Mouse (Mus musculus) liver, adult 2 months (tissue): ENCODE measurements around the gene Pink1. TPM values are rescaled to one million over a fixed set of nuclear protein-coding genes. Genes with fewer than 3 reads are reported as not detected.
A peak's percentile ranks its signal among the peaks of the same experiment; 100 is the strongest.

Experiments used
- DNase-seq: peaks from one replicate; pipeline ENCODE4 v3.0.0-alpha.2; 2011; ENCODE audit warnings: low read depth, low spot score; ENCODE audit errors: extremely low read depth
- H3K27ac ChIP-seq: fragments of 200-500 bp; replicated peaks from 2 replicates; pipeline ENCODE4 v1.5.1; 2012; ENCODE audit warnings: low read depth, mild to moderate bottlenecking, control low read depth, inconsistent platforms, low read length; ENCODE audit not compliant: insufficient read depth
- H3K27me3 ChIP-seq: fragments of 200-500 bp; 2 replicates; pipeline ENCODE4 v1.6.1; 2012; ENCODE audit warnings: mild to moderate bottlenecking, moderate library complexity, low read length, inconsistent platforms; ENCODE audit not compliant: control insufficient read depth, insufficient read depth
- H3K36me3 ChIP-seq: fragments of 200-500 bp; 2 replicates; pipeline ENCODE4 v1.6.1; 2012; ENCODE audit warnings: low read length, inconsistent platforms; ENCODE audit not compliant: control insufficient read depth, insufficient read depth
- H3K4me1 ChIP-seq: fragments of 200-500 bp; 2 replicates; pipeline ENCODE4 v1.6.1; 2011; ENCODE audit warnings: low read length; ENCODE audit not compliant: control insufficient read depth, insufficient read depth
- H3K4me3 ChIP-seq: fragments of 200-500 bp; 2 replicates; pipeline ENCODE4 v1.5.1; 2011; ENCODE audit warnings: low read depth, mild to moderate bottlenecking, control low read depth, low read length, moderate library complexity; ENCODE audit not compliant: insufficient read depth
- H3K79me2 ChIP-seq: fragments of 200-500 bp; 2 replicates; pipeline ENCODE4 v1.6.1; 2012; ENCODE audit warnings: inconsistent platforms, mild to moderate bottlenecking, low read length, moderate library complexity; ENCODE audit not compliant: control insufficient read depth, insufficient read depth
- H3K9ac ChIP-seq: fragments of 200-500 bp; 2 replicates; pipeline ENCODE4 v1.6.1; 2012; ENCODE audit warnings: low read depth, mild to moderate bottlenecking, control low read depth, inconsistent platforms, low read length
- CTCF ChIP-seq: fragments of 200-500 bp; IDR thresholded peaks from 2 replicates; pipeline ENCODE4 v1.5.1; 2011; ENCODE audit warnings: low read depth, low read length, control low read depth
- POLR2A ChIP-seq: fragments of 200-500 bp; IDR thresholded peaks from 2 replicates; pipeline ENCODE4 v1.6.1; 2011; ENCODE audit warnings: low read length, control low read depth; ENCODE audit not compliant: insufficient read depth; ENCODE audit errors: extremely low read depth
- WGBS: fragments of 180-500 bp; shearing (Covaris S2); methylation state at CpG from one replicate; pipeline ENCODE4 v1.1.7; 2018; 5-methylcytosine and 5-hydroxymethylcytosine counted together
- polyA plus RNA-seq: library from polyadenylated mRNA; depleted of rRNA; stranded (reverse); fragments of >200 nt; gene quantifications from 2 replicates; pipeline ENCODE4 v1.2.3, GENCODE M21; 2012
- total RNA-seq: library from RNA; depleted of rRNA; stranded (reverse); fragments of >200 nt; gene quantifications from 2 replicates; pipeline ENCODE4 v1.2.3, GENCODE M21; 2014

The Pink1 gene
- total and polyA plus RNA-seq, 2 experiments, result 134 to 192 TPM

GRCm38 (mm10) chr4:138347280-138347679, 21.2 kb upstream of the Pink1 start:
- Histone ChIP-seq H3K27me3 (no peaks in the 10 kb centered on the region), H3K9ac (no peak overlapping the region), H3K4me1 (peaks cover 30% of the 10 kb centered on the region), H3K27ac (peak overlapping the region; percentile 86), H3K79me2 (no peaks in the 10 kb centered on the region), H3K36me3 (peaks cover 5% of the 10 kb centered on the region; the same call in 1 of the 2 replicates), H3K4me3 (no peak overlapping the region)
- peak; percentile 99 for DNase-seq
- WGBS, result 33% methylated on average over 1 of the region's 1 CpGs
- no peak for TF ChIP-seq CTCF
- TF ChIP-seq POLR2A, result no peak

GRCm38 (mm10) chr4:138344891-138345545, 18.9 kb upstream of the Pink1 start:
- Histone ChIP-seq H3K79me2 (no peaks in the 10 kb centered on the region), H3K27ac (no peak overlapping the region), H3K4me1 (peaks cover 35% of the 10 kb centered on the region), H3K36me3 (peaks cover 4% of the 10 kb centered on the region; the same call in 1 of the 2 replicates), H3K27me3 (no peaks in the 10 kb centered on the region), H3K9ac (no peak overlapping the region), H3K4me3 (no peak overlapping the region)
- DNase-seq, result no peak
- whole genome bisulfite sequencing, result 57% methylated on average over 9 of the region's 9 CpGs
- TF ChIP-seq CTCF, result 0 out of 2 replicates have a peak, but pooled peaks have one; percentile 6
- TF ChIP-seq POLR2A, result no peak

- Histone ChIP-seq H3K9ac (peak overlapping the region; percentile 12; the same call in 1 of the 2 replicates), H3K4me1 (peaks cover 29% of the 10 kb centered on the region), H3K27me3 (no peaks in the 10 kb centered on the region), H3K79me2 (no peaks in the 10 kb centered on the region), H3K27ac (peak overlapping the region; percentile 81), H3K36me3 (peaks cover 3% of the 10 kb centered on the region; the same call in 1 of the 2 replicates), H3K4me3 (no peak overlapping the region)
- 31% methylated on average over 10 of the region's 10 CpGs for WGBS
- peak; percentile 59 for DNase-seq
- TF ChIP-seq POLR2A (no peak), CTCF (no peak)
Measured at GRCm38 (mm10) chr4:138343341-138343837, 17.3 kb upstream of the Pink1 start.

GRCm38 (mm10) chr4:138342778-138343177, 16.7 kb upstream of the Pink1 start:
- Histone ChIP-seq H3K36me3 (peaks cover 3% of the 10 kb centered on the region; the same call in 1 of the 2 replicates), H3K9ac (peak overlapping the region; percentile 12; the same call in 1 of the 2 replicates), H3K27me3 (no peaks in the 10 kb centered on the region), H3K4me3 (no peak overlapping the region), H3K27ac (peak overlapping the region; percentile 81), H3K4me1 (peaks cover 27% of the 10 kb centered on the region), H3K79me2 (no peaks in the 10 kb centered on the region)
- TF ChIP-seq CTCF (no peak), POLR2A (no peak)
- 27% methylated on average over 6 of the region's 6 CpGs for WGBS
- DNase-seq, result peak; percentile 80

GRCm38 (mm10) chr4:138342048-138342447, 15.9 kb upstream of the Pink1 start:
- peak overlapping the region; percentile 81 for H3K27ac ChIP-seq
- DNase-seq, result peak; percentile 78
- 29% methylated on average over 7 of the region's 7 CpGs for WGBS

GRCm38 (mm10) chr4:138341393-138341792, 15.3 kb upstream of the Pink1 start:
- Histone ChIP-seq H3K4me3 (no peak overlapping the region), H3K4me1 (peaks cover 27% of the 10 kb centered on the region), H3K9ac (no peak overlapping the region), H3K36me3 (peaks cover under 1% of the 10 kb centered on the region; the same call in 1 of the 2 replicates), H3K27ac (no peak overlapping the region), H3K27me3 (no peaks in the 10 kb centered on the region), H3K79me2 (no peaks in the 10 kb centered on the region)
- no peak for TF ChIP-seq CTCF
- TF ChIP-seq POLR2A, result no peak
- WGBS, result 85% methylated on average over 8 of the region's 8 CpGs
- no peak for DNase-seq

More at GRCm38 (mm10) chr4:138342048-138342447, 15.9 kb upstream of the Pink1 start:
- TF ChIP-seq CTCF, result no peak
- TF ChIP-seq POLR2A, result no peak
- Histone ChIP-seq H3K4me1 (peaks cover 28% of the 10 kb centered on the region), H3K36me3 (peaks cover 3% of the 10 kb centered on the region; the same call in 1 of the 2 replicates), H3K79me2 (no peaks in the 10 kb centered on the region), H3K27me3 (no peaks in the 10 kb centered on the region), H3K9ac (no peak overlapping the region), H3K4me3 (no peak overlapping the region)
